Comparison of ENCODE assay signal across 27 mouse cellular contexts in genomic region chr14:78380011-78380410, GRCm38 (mm10).
A peak's percentile ranks its signal among the peaks of the same experiment; 100 is the strongest.
DNase-seq lines count a peak whose midpoint lies in the region; ATAC-seq lines count a peak whose summit lies in the region.
"Had no signal": no experiment of that assay in that cellular context is flagged by ENCODE, and none has a peak within 500 bp of the region (broad histone marks: within the 10 kb centered on the region; RNA-seq: fewer than 3 reads in every experiment).

No protein-coding gene starts in this region.

- H3K4me3 ChIP-seq in heart, embryonic 12.5 days = no peak overlapping the region
- H3K4me3 ChIP-seq in embryonic facial prominence, embryonic 10.5 days = no peak overlapping the region
- H3K4me3 ChIP-seq: embryonic facial prominence, embryonic 12.5 days; limb, embryonic 10.5 days; limb, embryonic 15.5 days; liver, embryonic 13.5 days; megakaryocyte, embryonic 14.5 days; midbrain, embryonic 12.5 days; myocyte; neural tube, embryonic 12.5 days had no signal

- H3K27me3 ChIP-seq in heart, embryonic 12.5 days (replicated peaks) = no peaks in the 10 kb centered on the region
- no peaks in the 10 kb centered on the region for H3K27me3 ChIP-seq in embryonic facial prominence, embryonic 10.5 days (replicated peaks; ENCODE audit: low read depth, poor library complexity, severe bottlenecking)
- H3K27me3 ChIP-seq: embryonic facial prominence, embryonic 12.5 days; limb, embryonic 15.5 days; liver, embryonic 13.5 days; midbrain, embryonic 12.5 days; neural tube, embryonic 12.5 days had no signal

- no peaks in the 10 kb centered on the region for H3K4me1 ChIP-seq in heart, embryonic 12.5 days (replicated peaks)
- 0 out of 2 replicates have a peak, but pooled peaks cover 3% of the 10 kb centered on the region for H3K4me1 ChIP-seq in embryonic facial prominence, embryonic 10.5 days
- H3K4me1 ChIP-seq: embryonic facial prominence, embryonic 12.5 days; liver, embryonic 13.5 days; midbrain, embryonic 12.5 days; neural tube, embryonic 12.5 days had no signal

- H3K9ac ChIP-seq in heart, embryonic 12.5 days = no peak overlapping the region
- H3K9ac ChIP-seq: embryonic facial prominence, embryonic 12.5 days; limb, embryonic 15.5 days; liver, embryonic 13.5 days; midbrain, embryonic 12.5 days; neural tube, embryonic 12.5 days had no signal

- intact Hi-C loops in heart, postnatal 10 days (cut with DNase I) = loop anchor here (5.0 kb wide), 1 partner anchor 102 kb away; no protein-coding TSS in a partner anchor

- no peak for ATAC-seq in heart, embryonic 12.5 days (ENCODE audit: insufficient number of reproducible peaks, low FRiP score)
- ATAC-seq: forebrain, embryonic 14.5 days; intestine, embryonic 16.5 days; lung, postnatal 0 days had no signal

- no peak overlapping the region for H3K27ac ChIP-seq in heart, embryonic 12.5 days (ENCODE audit: poor library complexity, severe bottlenecking)
- no peak overlapping the region for H3K27ac ChIP-seq in embryonic facial prominence, embryonic 10.5 days (replicated peaks)
- H3K27ac ChIP-seq: embryonic facial prominence, embryonic 12.5 days; limb, embryonic 10.5 days; limb, embryonic 15.5 days; liver, embryonic 13.5 days; midbrain, embryonic 12.5 days; neural tube, embryonic 12.5 days had no signal

- 75% methylated on average over 4 of the region's 4 CpGs for WGBS in heart, embryonic 12.5 days
- WGBS in embryonic facial prominence, embryonic 10.5 days = 87% methylated on average over 4 of the region's 4 CpGs

- peak; percentile 7 to 11 for DNase-seq in heart, postnatal 10 days
- peak; percentile 55 for DNase-seq in kidney, adult 9 months
- DNase-seq in kidney, adult 11 months = no peak
- DNase-seq in retina, postnatal 1 day = peak; percentile 4
- DNase-seq in retina, embryonic 14.5 days (ENCODE audit: low spot score) = no peak
- no peak for DNase-seq in embryonic facial prominence, embryonic 10.5 days (ENCODE audit: low spot score)
- DNase-seq: adrenal gland, postnatal 14 days; cerebellum, adult 11 months; cerebellum, adult 9-10 months; cerebellum, postnatal 36 days; gastrocnemius, postnatal 14 days; liver, embryonic 13.5 days; lung, adult 18-20 months; lung, postnatal 4 days; thymus, postnatal 4 days had no signal

- no peak overlapping the region for H3K4me2 ChIP-seq in heart, embryonic 12.5 days
- H3K4me2 ChIP-seq: embryonic facial prominence, embryonic 12.5 days; heart, embryonic 11.5 days; limb, embryonic 15.5 days; liver, embryonic 13.5 days; midbrain, embryonic 12.5 days; neural tube, embryonic 12.5 days had no signal

- no peaks in the 10 kb centered on the region for H3K36me3 ChIP-seq in heart, embryonic 12.5 days
- H3K36me3 ChIP-seq in embryonic facial prominence, embryonic 10.5 days (replicated peaks) = no peaks in the 10 kb centered on the region
- H3K36me3 ChIP-seq: embryonic facial prominence, embryonic 12.5 days; limb, embryonic 10.5 days; limb, embryonic 15.5 days; liver, embryonic 13.5 days; midbrain, embryonic 12.5 days; neural tube, embryonic 12.5 days had no signal

- no peaks in the 10 kb centered on the region; the same call in 1 of the 2 replicates for H3K9me3 ChIP-seq in heart, embryonic 12.5 days (replicated peaks)
- H3K9me3 ChIP-seq in embryonic facial prominence, embryonic 10.5 days = no peaks in the 10 kb centered on the region
- H3K9me3 ChIP-seq: embryonic facial prominence, embryonic 12.5 days; limb, embryonic 10.5 days; limb, embryonic 15.5 days; liver, embryonic 13.5 days; midbrain, embryonic 12.5 days; neural tube, embryonic 12.5 days had no signal

Comparison
In these comparisons a context has a peak if more than half of its experiments do, and no peak if none do; other contexts are left out.
1. DNase-seq: peak in heart, postnatal 10 days (2 of 2), kidney, adult 9 months (single experiment) and retina, postnatal 1 day (single experiment); none in kidney, adult 11 months (single experiment), retina, embryonic 14.5 days (single experiment) and embryonic facial prominence, embryonic 10.5 days (single experiment).